Mouse (Mus musculus): Measurements from ENCODE around the gene Ap5s1. TPM values are rescaled to one million over a fixed set of nuclear protein-coding genes. Genes with fewer than 3 reads are reported as not detected.
"Not testable (repeated sequence)": the region's sequence is repeated elsewhere in the genome, so short reads cannot be mapped to it uniquely, and the experiment has no call there.

Gene Ap5s1
- polyA plus RNA-seq, 1 experiment = 26.0 TPM

GRCm38 (mm10) chr2:131225178-131225577 is 18.3 kb downstream of the Ap5s1 start:
- no peak overlapping the region for H3K4me3 ChIP-seq (ENCODE audit: insufficient read depth, low read depth, low read length)
- H3K4me1 ChIP-seq (ENCODE audit: control insufficient read depth, insufficient read depth, insufficient read length, low read length) = no peaks in the 10 kb centered on the region; the same call in 1 of the 2 replicates
- no peak overlapping the region for H3K27ac ChIP-seq (replicated peaks; ENCODE audit: low read depth, low read length)

DNA sequence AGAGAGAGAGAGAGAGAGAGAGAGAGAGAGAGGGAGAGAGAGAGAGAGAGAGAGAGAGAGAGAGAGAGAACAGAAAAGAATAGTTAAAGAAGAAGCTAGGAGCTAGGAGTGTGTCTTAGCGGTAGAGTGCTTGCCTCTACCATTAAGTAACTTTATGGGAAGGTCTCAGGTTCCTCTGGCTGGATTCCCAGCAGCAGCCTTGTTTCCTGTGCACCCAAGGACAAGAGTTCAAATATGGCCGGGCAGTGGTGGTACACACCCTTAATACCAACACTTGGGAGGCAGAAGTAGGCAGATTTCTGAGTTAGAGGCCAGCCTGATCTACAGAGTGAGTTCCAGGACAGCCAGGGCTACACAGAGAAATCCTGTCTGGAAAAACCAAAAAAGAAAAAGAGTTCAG is 19.8 kb downstream of the Ap5s1 start:
- H3K27ac ChIP-seq (replicated peaks; ENCODE audit: low read depth, low read length) = not testable (repeated sequence)

DNA sequence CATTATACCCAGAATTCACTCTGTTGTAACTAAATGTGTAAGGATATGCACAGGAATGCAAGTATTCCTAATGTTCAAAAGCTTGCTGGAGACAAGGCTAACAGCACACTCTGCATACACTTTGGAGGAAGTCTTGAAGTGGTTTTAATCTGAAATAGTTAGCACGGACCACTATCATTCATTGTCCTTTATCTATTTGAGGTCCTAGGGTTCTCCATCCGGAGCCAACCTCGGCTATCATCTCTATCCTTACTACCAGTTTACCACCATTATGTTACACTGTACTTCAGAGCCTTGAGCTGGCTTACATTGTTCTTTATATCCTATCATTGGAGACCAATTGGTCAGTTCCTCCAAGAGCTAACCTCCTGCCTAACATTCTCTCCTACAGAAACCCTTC is 20.4 kb downstream of the Ap5s1 start:
- no peak overlapping the region for H3K27ac ChIP-seq (replicated peaks; ENCODE audit: low read depth, low read length)

More for the DNA sequence above, 19.8 kb downstream of the Ap5s1 start:
- H3K4me1 ChIP-seq (ENCODE audit: control insufficient read depth, insufficient read depth, insufficient read length, low read length); H3K4me3 ChIP-seq (ENCODE audit: insufficient read depth, low read depth, low read length): not testable (repeated sequence)

GRCm38 (mm10) chr2:131232558-131232957 is 25.7 kb downstream of the Ap5s1 start:
- Histone ChIP-seq H3K4me3 (ENCODE audit: insufficient read depth, low read depth, low read length) (no peak overlapping the region), H3K4me1 (ENCODE audit: control insufficient read depth, insufficient read depth, insufficient read length, low read length) (peaks cover 8% of the 10 kb centered on the region), H3K27ac (replicated peaks; ENCODE audit: low read depth, low read length) (no peak overlapping the region)

More for the DNA sequence above, 20.4 kb downstream of the Ap5s1 start:
- Histone ChIP-seq H3K4me3 (ENCODE audit: insufficient read depth, low read depth, low read length) (no peak overlapping the region), H3K4me1 (ENCODE audit: control insufficient read depth, insufficient read depth, insufficient read length, low read length) (no peaks in the 10 kb centered on the region; the same call in 1 of the 2 replicates)

DNA sequence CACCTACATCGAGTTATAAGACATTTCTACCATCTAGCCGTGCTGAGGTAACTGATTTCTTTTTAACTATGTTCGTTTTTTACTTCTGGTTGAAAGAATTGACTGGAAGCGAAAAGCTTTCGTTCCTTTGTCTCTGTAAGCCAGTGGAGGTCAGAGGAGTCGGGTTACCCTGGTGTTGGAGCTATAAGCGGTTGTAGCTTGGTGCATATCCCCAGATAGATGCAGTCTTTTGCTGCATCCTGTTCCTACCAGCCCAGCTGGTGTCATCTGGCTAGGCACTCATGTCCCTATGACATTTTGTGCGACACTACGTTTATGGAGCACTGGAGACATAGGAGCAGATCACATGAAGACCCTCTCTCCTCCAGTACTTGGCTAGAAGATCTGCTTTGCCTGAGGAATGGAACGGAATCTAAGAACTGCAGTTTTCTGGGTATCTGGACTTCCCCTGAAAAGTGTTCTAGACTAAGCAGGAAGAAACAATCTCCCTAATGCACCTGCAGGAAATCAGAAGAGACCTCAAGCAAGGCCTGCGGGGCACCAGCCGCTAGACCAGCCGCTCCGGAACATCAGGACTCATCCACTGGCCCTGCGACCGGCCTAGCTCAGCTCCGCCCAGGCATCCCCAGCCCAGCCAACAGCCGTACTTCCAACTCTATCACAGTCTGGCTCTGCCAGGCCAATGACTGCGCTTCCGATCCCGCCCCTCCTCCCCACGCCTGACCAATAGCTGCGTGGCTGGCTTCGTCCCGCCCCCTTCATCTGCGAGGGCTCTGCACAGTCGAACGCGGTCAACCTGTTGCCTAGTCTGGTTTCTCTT is 26.6 kb downstream of the Ap5s1 start, which contains the start of gene Mavs:
Mavs (plus strand) TSS at position 757 of the 820 bp plus-strand sequence.
- Histone ChIP-seq H3K27ac (replicated peaks; ENCODE audit: low read depth, low read length) (peak within 1 kb of the TSS; percentile 62), H3K4me1 (ENCODE audit: control insufficient read depth, insufficient read depth, insufficient read length, low read length) (peaks cover 8% of the 10 kb centered on the region), H3K4me3 (ENCODE audit: insufficient read depth, low read depth, low read length) (peak within 1 kb of the TSS; percentile 79)

GRCm38 (mm10) chr2:131234127-131234650 is 27.3 kb downstream of the Ap5s1 start:
- H3K4me1 ChIP-seq (ENCODE audit: control insufficient read depth, insufficient read depth, insufficient read length, low read length) = peaks cover 8% of the 10 kb centered on the region
- peak overlapping the region; percentile 79 for H3K4me3 ChIP-seq (ENCODE audit: insufficient read depth, low read depth, low read length)
- H3K27ac ChIP-seq (replicated peaks; ENCODE audit: low read depth, low read length) = peak overlapping the region; percentile 62

- Histone ChIP-seq H3K27ac (replicated peaks; ENCODE audit: low read depth, low read length) (peak overlapping the region; percentile 62), H3K4me1 (ENCODE audit: control insufficient read depth, insufficient read depth, insufficient read length, low read length) (peaks cover 8% of the 10 kb centered on the region), H3K4me3 (ENCODE audit: insufficient read depth, low read depth, low read length) (peak overlapping the region; percentile 79)
These were observed 28.2 kb downstream of the Ap5s1 start for GRCm38 (mm10) chr2:131234970-131235635.

DNA sequence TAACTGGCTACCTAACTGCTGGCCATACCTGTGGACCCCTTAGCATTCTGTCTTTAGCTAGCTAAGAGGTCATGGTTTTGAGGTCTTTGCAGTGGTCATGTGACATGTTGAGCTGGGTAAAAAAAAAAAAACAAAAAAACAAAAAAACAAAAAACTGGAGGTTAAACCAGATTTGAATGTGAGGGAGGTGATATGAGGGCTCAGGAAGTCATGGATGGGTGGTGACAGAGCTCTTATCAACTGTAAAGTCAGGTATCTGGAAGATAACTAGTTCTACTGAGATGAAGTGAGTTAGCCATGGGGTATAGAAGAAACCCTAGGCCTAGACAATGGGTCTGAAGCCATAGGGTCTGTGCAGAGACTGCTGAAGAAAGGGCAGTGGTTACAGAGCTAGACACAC is 35.3 kb downstream of the Ap5s1 start:
- no peak overlapping the region for H3K4me3 ChIP-seq (ENCODE audit: insufficient read depth, low read depth, low read length)
- H3K4me1 ChIP-seq (ENCODE audit: control insufficient read depth, insufficient read depth, insufficient read length, low read length) = no peaks in the 10 kb centered on the region
- H3K27ac ChIP-seq (replicated peaks; ENCODE audit: low read depth, low read length) = no peak overlapping the region

GRCm38 (mm10) chr2:131242929-131243328 is 36.1 kb downstream of the Ap5s1 start:
- H3K4me1 ChIP-seq (ENCODE audit: control insufficient read depth, insufficient read depth, insufficient read length, low read length) = no peaks in the 10 kb centered on the region
- H3K27ac ChIP-seq (replicated peaks; ENCODE audit: low read depth, low read length) = no peak overlapping the region
- H3K4me3 ChIP-seq (ENCODE audit: insufficient read depth, low read depth, low read length) = no peak overlapping the region

- H3K27ac ChIP-seq (replicated peaks; ENCODE audit: low read depth, low read length) = peak overlapping the region; percentile 64
- H3K4me3 ChIP-seq (ENCODE audit: insufficient read depth, low read depth, low read length) = no peak overlapping the region
- H3K4me1 ChIP-seq (ENCODE audit: control insufficient read depth, insufficient read depth, insufficient read length, low read length) = peaks cover 5% of the 10 kb centered on the region
These were observed 46.9 kb downstream of the Ap5s1 start for GRCm38 (mm10) chr2:131253681-131254328.

DNA sequence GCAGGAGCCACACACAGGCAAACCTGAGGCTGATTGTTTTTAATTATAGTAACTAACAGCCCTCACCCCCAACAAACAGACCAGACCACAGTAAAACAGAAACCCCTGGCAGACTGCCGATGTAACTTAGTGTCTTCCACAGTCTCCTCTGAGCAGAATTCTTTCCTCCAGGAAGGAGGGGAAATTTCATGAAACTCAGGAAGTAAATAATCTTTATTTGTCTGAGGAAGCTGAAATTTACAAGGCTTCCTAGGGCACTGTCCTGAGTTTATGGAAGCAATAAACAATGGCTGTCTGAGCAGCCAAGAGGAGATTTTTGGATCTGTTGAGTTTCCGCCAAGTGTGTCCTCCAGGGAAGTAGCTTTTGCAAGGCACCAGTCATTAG is 47.4 kb downstream of the Ap5s1 start:
- H3K27ac ChIP-seq (replicated peaks; ENCODE audit: low read depth, low read length) = peak overlapping the region; percentile 64
- no peak overlapping the region for H3K4me3 ChIP-seq (ENCODE audit: insufficient read depth, low read depth, low read length)
- H3K4me1 ChIP-seq (ENCODE audit: control insufficient read depth, insufficient read depth, insufficient read length, low read length) = peaks cover 5% of the 10 kb centered on the region

DNA sequence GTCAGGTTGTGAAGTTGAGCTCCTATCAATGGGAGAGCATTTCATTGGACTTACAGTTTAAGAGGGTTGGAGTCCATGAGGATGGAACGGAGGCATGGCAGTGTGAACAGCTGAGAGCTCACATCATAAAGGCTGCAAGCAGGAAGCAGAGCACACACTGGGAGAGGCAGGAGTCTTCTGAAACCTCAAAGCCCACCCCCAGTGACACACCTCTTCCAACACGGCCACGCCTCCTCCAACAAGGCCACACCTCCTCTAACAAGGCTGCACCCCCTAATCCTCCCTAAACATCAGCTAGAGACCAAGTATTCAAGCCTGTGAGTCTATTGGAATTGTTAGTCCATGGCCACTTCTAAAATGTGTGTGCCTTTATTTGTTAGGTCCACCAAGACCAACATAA is 48.9 kb downstream of the Ap5s1 start:
- Histone ChIP-seq H3K4me3 (ENCODE audit: insufficient read depth, low read depth, low read length) (no peak overlapping the region), H3K4me1 (ENCODE audit: control insufficient read depth, insufficient read depth, insufficient read length, low read length) (peaks cover 5% of the 10 kb centered on the region), H3K27ac (replicated peaks; ENCODE audit: low read depth, low read length) (no peak overlapping the region)

- Histone ChIP-seq H3K27ac (replicated peaks; ENCODE audit: low read depth, low read length) (no peak overlapping the region), H3K4me1 (ENCODE audit: control insufficient read depth, insufficient read depth, insufficient read length, low read length) (peaks cover under 1% of the 10 kb centered on the region; the same call in 1 of the 2 replicates), H3K4me3 (ENCODE audit: insufficient read depth, low read depth, low read length) (no peak overlapping the region)
These were observed 51.8 kb downstream of the Ap5s1 start for GRCm38 (mm10) chr2:131258693-131259092.

GRCm38 (mm10) chr2:131260544-131261307 is 53.8 kb downstream of the Ap5s1 start:
- Histone ChIP-seq H3K27ac (replicated peaks; ENCODE audit: low read depth, low read length) (no peak overlapping the region), H3K4me1 (ENCODE audit: control insufficient read depth, insufficient read depth, insufficient read length, low read length) (peaks cover 9% of the 10 kb centered on the region), H3K4me3 (ENCODE audit: insufficient read depth, low read depth, low read length) (no peak overlapping the region)
